Mouse (Mus musculus) heart, embryonic 16.5 days (tissue): ENCODE measurements around the gene Cyth3. TPM values are rescaled to one million over a fixed set of nuclear protein-coding genes. Genes with fewer than 3 reads are reported as not detected.

Experiments
- ATAC-seq: fragments of 200-750 bp; cut with Nextera tagmentation; replicated peaks from 2 replicates; pipeline ENCODE4 v1.8.0; 2017; ENCODE audit warnings: moderate number of reproducible peaks; ENCODE audit not compliant: insufficient read depth, low FRiP score; ENCODE audit errors: extremely low read depth
- H3K27ac ChIP-seq: fragments of 300-500 bp; sonication (generic); 2 replicates; pipeline ENCODE4 v1.5.1; 2014; ENCODE audit warnings: mild to moderate bottlenecking, low read length, control low read depth, moderate library complexity
- H3K27me3 ChIP-seq: fragments of 300-500 bp; sonication (generic); 2 replicates; pipeline ENCODE4 v1.6.1; 2014; ENCODE audit warnings: low read length, mixed read lengths; ENCODE audit not compliant: control insufficient read depth, insufficient read depth
- H3K36me3 ChIP-seq: fragments of 300-500 bp; sonication (generic); 2 replicates; pipeline ENCODE4 v1.6.1; 2014; ENCODE audit not compliant: control insufficient read depth, insufficient read depth
- H3K4me1 ChIP-seq: fragments of 300-500 bp; sonication (generic); 2 replicates; pipeline ENCODE4 v1.6.1; 2014; ENCODE audit warnings: low read length, mixed read lengths; ENCODE audit not compliant: control insufficient read depth, insufficient read depth
- H3K4me2 ChIP-seq: fragments of 300-500 bp; sonication (generic); 2 replicates; pipeline ENCODE4 v1.6.1; 2014; ENCODE audit warnings: low read depth, mild to moderate bottlenecking, control low read depth, low read length
- H3K4me3 ChIP-seq: fragments of 300-500 bp; sonication (generic); 2 replicates; pipeline ENCODE4 v1.5.1; 2014; ENCODE audit warnings: mild to moderate bottlenecking, control low read depth, low read length
- H3K9ac ChIP-seq: fragments of 300-500 bp; sonication (generic); 2 replicates; pipeline ENCODE4 v1.6.1; 2014; ENCODE audit warnings: low read length, control low read depth
- H3K9me3 ChIP-seq: fragments of 300-500 bp; sonication (generic); replicated peaks from 2 replicates; pipeline ENCODE4 v1.6.1; 2016; ENCODE audit warnings: low read length; ENCODE audit not compliant: control insufficient read depth
- WGBS: fragments of 180-500 bp; shearing (Covaris S2); extraction: QIAGEN DNeasy Blood & Tissue Kit; methylation state at CpG from one replicate; pipeline ENCODE4 v1.1.7; 2014; 5-methylcytosine and 5-hydroxymethylcytosine counted together
- polyA plus RNA-seq: library from polyadenylated mRNA; unstranded; fragments of >200 nt; fragmentation: Nextera tagmentation; extraction: Ambion mirVana; gene quantifications from 2 replicates; pipeline ENCODE4 v1.2.1, GENCODE M21; 2015

Cyth3 gene
- polyA plus RNA-seq, 1 experiment from 2014 or later = 59.4 TPM

DNA sequence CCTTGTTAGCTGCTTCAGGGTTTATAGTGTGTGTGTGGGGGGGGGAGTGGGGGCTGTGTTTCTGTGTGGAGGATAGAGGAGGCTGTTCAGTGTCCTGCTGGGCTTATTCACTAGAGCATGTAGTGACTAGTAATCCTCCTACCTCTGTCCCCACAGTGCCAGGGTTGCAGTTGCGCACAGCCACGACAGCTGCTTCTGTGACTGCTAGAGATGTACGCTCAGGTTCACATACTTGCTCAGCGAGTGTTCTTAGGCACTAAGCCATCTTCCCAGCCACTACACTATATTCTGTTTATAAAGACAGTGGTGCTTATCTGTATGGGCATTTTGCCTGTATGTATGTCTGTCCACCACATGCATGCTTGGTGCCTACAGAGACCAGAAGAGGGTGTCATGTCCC, 55.1 kb downstream of the Cyth3 start:
- Histone ChIP-seq H3K4me3 (no peak overlapping the region), H3K4me2 (no peak overlapping the region), H3K27me3 (no peaks in the 10 kb centered on the region), H3K36me3 (no peaks in the 10 kb centered on the region), H3K9ac (no peak overlapping the region), H3K27ac (no peak overlapping the region), H3K9me3 (no peaks in the 10 kb centered on the region), H3K4me1 (peaks cover 43% of the 10 kb centered on the region)
- WGBS = 75% methylated on average over 4 of the region's 4 CpGs
- ATAC-seq = no peak; the same call in 1 of the 2 replicates

DNA sequence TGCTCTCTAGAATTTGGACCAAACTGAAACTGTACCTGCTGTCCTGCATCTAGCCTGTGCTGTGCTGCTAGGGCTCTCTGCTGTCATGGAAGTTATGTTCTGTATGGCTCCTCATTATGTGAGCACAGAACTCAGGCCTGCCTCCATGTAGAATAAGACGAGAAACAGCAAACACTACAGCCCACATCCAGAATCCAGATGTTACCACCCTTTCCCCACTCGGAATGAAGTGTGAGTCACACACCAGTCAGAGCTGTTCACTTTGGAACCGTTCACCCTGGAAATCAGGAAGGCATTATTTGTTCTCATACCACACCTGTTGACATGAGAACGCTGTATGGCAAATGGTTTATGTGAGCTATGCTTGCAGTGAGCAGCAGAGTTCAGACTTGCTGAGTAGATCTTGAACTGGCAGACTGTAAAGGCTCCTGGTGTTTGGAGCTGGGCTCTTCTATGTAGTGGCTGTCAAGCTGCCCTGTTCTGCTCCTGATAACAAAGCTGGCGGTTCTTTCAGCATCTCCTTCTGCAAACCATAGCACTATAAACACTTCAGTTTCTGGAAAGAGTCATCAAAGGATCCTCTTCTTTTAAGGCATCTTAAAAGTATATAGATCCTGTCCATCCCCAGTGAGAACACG, 56.5 kb downstream of the Cyth3 start:
- H3K27me3 ChIP-seq = no peaks in the 10 kb centered on the region
- peaks cover 43% of the 10 kb centered on the region for H3K4me1 ChIP-seq
- no peaks in the 10 kb centered on the region for H3K9me3 ChIP-seq
- no peaks in the 10 kb centered on the region for H3K36me3 ChIP-seq
- H3K27ac ChIP-seq = peak overlapping the region; percentile 25; the same call in 1 of the 2 replicates
- H3K9ac ChIP-seq = peak overlapping the region; percentile 28; the same call in 1 of the 2 replicates
- ATAC-seq = no peak; the same call in 1 of the 2 replicates
- no peak overlapping the region for H3K4me2 ChIP-seq
- 33% methylated on average over 6 of the region's 6 CpGs for WGBS
- H3K4me3 ChIP-seq = no peak overlapping the region

- Histone ChIP-seq H3K9me3 (no peaks in the 10 kb centered on the region), H3K4me1 (peaks cover 43% of the 10 kb centered on the region), H3K4me2 (no peak overlapping the region), H3K27me3 (no peaks in the 10 kb centered on the region), H3K9ac (no peak overlapping the region), H3K27ac (no peak overlapping the region), H3K36me3 (no peaks in the 10 kb centered on the region), H3K4me3 (no peak overlapping the region)
- 66% methylated on average over 6 of the region's 6 CpGs for WGBS
- no peak for ATAC-seq
Measured at GRCm38 (mm10) chr5:143679654-143680053, 57.4 kb downstream of the Cyth3 start.

DNA sequence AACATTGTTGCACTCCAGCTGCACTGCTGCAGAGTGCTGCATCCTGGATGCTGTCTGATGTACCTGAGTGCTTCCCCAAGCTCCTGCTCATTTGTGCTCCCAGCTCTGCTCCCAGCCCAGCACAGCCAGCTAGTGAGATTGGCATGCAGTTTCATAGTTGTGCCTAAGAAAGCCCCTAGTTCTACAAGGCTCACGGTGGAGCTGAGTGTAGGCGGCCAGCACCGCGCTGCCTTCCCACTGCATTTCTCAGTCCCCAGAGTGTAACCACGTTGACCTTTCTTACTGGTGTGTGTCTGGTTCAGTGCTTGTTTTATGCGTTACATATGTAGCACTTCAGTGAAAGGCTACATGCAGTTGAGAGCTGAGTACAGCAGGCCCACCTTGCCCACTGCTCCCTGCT, 61.4 kb downstream of the Cyth3 start:
- Histone ChIP-seq H3K9me3 (no peaks in the 10 kb centered on the region), H3K4me2 (no peak overlapping the region), H3K36me3 (peaks cover 19% of the 10 kb centered on the region), H3K4me3 (no peak overlapping the region), H3K4me1 (peaks cover 15% of the 10 kb centered on the region), H3K9ac (no peak overlapping the region), H3K27me3 (no peaks in the 10 kb centered on the region), H3K27ac (no peak overlapping the region)
- 52% methylated on average over 6 of the region's 6 CpGs for WGBS
- ATAC-seq = no peak

- no peak overlapping the region for H3K4me3 ChIP-seq
- H3K36me3 ChIP-seq = peaks cover 19% of the 10 kb centered on the region
- 73% methylated on average over 8 of the region's 8 CpGs for WGBS
- H3K4me1 ChIP-seq = peaks cover 7% of the 10 kb centered on the region; the same call in 1 of the 2 replicates
- no peak overlapping the region for H3K4me2 ChIP-seq
- peak; percentile 53; the same call in 1 of the 2 replicates for ATAC-seq
- H3K27me3 ChIP-seq = no peaks in the 10 kb centered on the region
- H3K9ac ChIP-seq = no peak overlapping the region
- no peak overlapping the region for H3K27ac ChIP-seq
- H3K9me3 ChIP-seq = no peaks in the 10 kb centered on the region
Measured at GRCm38 (mm10) chr5:143684911-143685390, 62.7 kb downstream of the Cyth3 start.

DNA sequence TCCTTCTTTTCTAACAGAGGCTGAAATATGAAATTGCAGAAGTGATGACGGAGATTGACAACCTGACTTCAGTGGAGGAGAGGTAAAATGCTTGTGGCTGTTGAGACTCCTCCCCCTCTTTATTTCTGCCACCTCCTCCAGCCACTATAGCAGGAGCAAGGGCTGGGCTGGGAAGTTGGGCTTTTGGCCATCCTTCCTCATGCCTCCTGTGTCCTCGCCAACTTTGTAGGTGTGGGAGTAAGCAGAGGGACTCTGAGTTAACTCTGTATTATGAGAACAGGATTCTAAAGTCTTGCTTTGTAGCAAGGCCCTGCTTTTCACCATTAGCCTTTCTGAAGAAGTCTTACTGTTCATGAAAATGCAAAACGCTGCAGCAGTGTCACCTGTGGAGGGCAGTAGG, 64.2 kb downstream of the Cyth3 start:
- no peak; the same call in 1 of the 2 replicates for ATAC-seq
- Histone ChIP-seq H3K27me3 (no peaks in the 10 kb centered on the region), H3K4me1 (peaks cover 4% of the 10 kb centered on the region; the same call in 1 of the 2 replicates), H3K36me3 (peaks cover 19% of the 10 kb centered on the region), H3K9ac (no peak overlapping the region), H3K9me3 (no peaks in the 10 kb centered on the region), H3K4me2 (no peak overlapping the region), H3K27ac (no peak overlapping the region), H3K4me3 (no peak overlapping the region)
- WGBS = 80% methylated on average over 3 of the region's 3 CpGs

DNA sequence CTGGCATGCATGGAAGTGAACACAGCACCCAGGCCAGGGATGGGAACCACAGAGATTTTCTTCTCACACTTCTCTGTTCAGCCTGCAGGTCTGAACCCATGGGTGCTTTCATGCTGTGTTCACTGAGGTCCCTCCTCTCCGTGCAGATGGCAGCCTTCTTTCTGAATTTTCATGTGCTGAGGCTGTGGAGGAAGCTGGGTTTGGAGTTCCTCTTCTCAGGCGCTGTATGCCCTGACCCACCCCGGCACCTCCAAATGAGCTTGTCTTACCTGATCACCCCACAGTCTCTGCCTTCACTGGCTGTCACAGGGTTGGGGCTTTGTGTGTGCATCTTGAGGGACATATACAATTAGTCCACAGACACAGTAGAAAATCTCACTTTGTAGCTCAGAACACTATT, 65.3 kb downstream of the Cyth3 start:
- Histone ChIP-seq H3K4me3 (no peak overlapping the region), H3K27me3 (no peaks in the 10 kb centered on the region), H3K4me2 (no peak overlapping the region), H3K4me1 (peaks cover 4% of the 10 kb centered on the region; the same call in 1 of the 2 replicates), H3K36me3 (peaks cover 22% of the 10 kb centered on the region), H3K27ac (no peak overlapping the region), H3K9ac (no peak overlapping the region), H3K9me3 (no peaks in the 10 kb centered on the region)
- 91% methylated on average over 3 of the region's 3 CpGs for WGBS
- no peak for ATAC-seq

GRCm38 (mm10) chr5:143690392-143690791, 68.1 kb downstream of the Cyth3 start:
- WGBS = 91% methylated on average over 9 of the region's 9 CpGs
- no peaks in the 10 kb centered on the region for H3K27me3 ChIP-seq
- no peak overlapping the region for H3K4me2 ChIP-seq
- peaks cover 24% of the 10 kb centered on the region for H3K36me3 ChIP-seq
- no peak overlapping the region for H3K27ac ChIP-seq
- no peak for ATAC-seq
- no peaks in the 10 kb centered on the region for H3K4me1 ChIP-seq
- no peaks in the 10 kb centered on the region for H3K9me3 ChIP-seq
- no peak overlapping the region for H3K4me3 ChIP-seq
- H3K9ac ChIP-seq = no peak overlapping the region

DNA sequence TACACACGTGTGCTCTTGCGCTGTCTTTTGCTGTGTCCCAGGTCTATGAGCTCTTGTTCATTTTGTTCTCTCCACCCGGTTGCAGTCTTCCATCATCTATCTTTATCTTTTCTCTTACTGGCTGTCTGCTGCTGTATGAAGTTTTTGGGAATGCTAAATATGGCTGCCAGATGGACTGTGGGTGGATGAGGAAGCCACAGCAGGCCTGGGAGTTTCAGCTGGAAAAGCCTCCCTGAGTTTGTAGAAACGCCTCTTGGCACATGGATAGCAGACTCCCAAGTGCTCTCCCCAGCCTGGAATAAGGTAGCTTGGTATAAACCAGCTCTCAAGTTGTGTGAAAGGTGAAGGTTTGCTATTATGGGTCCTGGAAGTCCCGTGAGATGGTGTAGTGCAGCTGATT, 68.7 kb downstream of the Cyth3 start:
- 86% methylated on average over 5 of the region's 5 CpGs for WGBS
- Histone ChIP-seq H3K9me3 (no peaks in the 10 kb centered on the region), H3K9ac (no peak overlapping the region), H3K4me2 (no peak overlapping the region), H3K27ac (no peak overlapping the region), H3K4me1 (no peaks in the 10 kb centered on the region), H3K27me3 (no peaks in the 10 kb centered on the region), H3K36me3 (peaks cover 22% of the 10 kb centered on the region), H3K4me3 (no peak overlapping the region)
- ATAC-seq = no peak
